Mouse (Mus musculus) testis, adult 2 months (tissue): ENCODE measurements around the gene Akap13.

Experiments used
- CTCF ChIP-seq: fragments of 200-500 bp; IDR thresholded peaks from 2 replicates; pipeline ENCODE4 v1.5.1; 2012; ENCODE audit warnings: low read depth, mild to moderate bottlenecking, inconsistent platforms, low read length, moderate library complexity; ENCODE audit not compliant: control insufficient read depth, insufficient read depth, insufficient replicate concordance
- POLR2A ChIP-seq: fragments of 200-500 bp; IDR thresholded peaks from 2 replicates; pipeline ENCODE4 v1.6.1; 2012; ENCODE audit warnings: low read depth, mild to moderate bottlenecking, inconsistent platforms, low read length, moderate library complexity; ENCODE audit not compliant: control insufficient read depth

GRCm38 (mm10) chr7:75679631-75680030 is 224.3 kb downstream of the Akap13 start:
- TF ChIP-seq CTCF (no peak), POLR2A (no peak)
